Mouse (Mus musculus) lung, embryonic 14.5 days (tissue): Measurements from ENCODE around the gene Kctd20. TPM values are rescaled to one million over a fixed set of nuclear protein-coding genes. Genes with fewer than 3 reads are reported as not detected.

Source experiments
- ATAC-seq: fragments of 200-750 bp; cut with Nextera tagmentation; 2 replicates; pipeline ENCODE4 v1.8.0; 2017; ENCODE audit warnings: mild to moderate bottlenecking, moderate TSS enrichment, moderate library complexity; ENCODE audit not compliant: insufficient read depth
- DNase-seq: peaks from one replicate; pipeline ENCODE4 v3.0.0-alpha.2; 2015
- H3K27ac ChIP-seq: fragments of 300-500 bp; sonication (generic); 2 replicates; pipeline ENCODE4 v1.5.1; 2014; ENCODE audit warnings: low read depth, mild to moderate bottlenecking, moderate library complexity
- H3K27me3 ChIP-seq: fragments of 300-500 bp; sonication (generic); 2 replicates; pipeline ENCODE4 v1.6.1; 2014; ENCODE audit warnings: low read length, control low read depth; ENCODE audit not compliant: insufficient read depth
- H3K36me3 ChIP-seq: fragments of 300-500 bp; sonication (generic); 2 replicates; pipeline ENCODE4 v1.6.1; 2014; ENCODE audit warnings: control low read depth; ENCODE audit not compliant: insufficient read depth
- H3K4me1 ChIP-seq: fragments of 300-500 bp; sonication (generic); 2 replicates; pipeline ENCODE4 v1.6.1; 2014; ENCODE audit warnings: antibody characterized with exemption, control low read depth; ENCODE audit not compliant: insufficient read depth
- H3K4me2 ChIP-seq: fragments of 300-500 bp; sonication (generic); 2 replicates; pipeline ENCODE4 v1.6.1; 2014; ENCODE audit warnings: mild to moderate bottlenecking
- H3K4me3 ChIP-seq: fragments of 300-500 bp; sonication (generic); 2 replicates; pipeline ENCODE4 v1.5.1; 2014; ENCODE audit warnings: low read depth, low read length
- H3K9ac ChIP-seq: fragments of 300-500 bp; sonication (generic); 2 replicates; pipeline ENCODE4 v1.6.1; 2014
- H3K9me3 ChIP-seq: fragments of 300-500 bp; sonication (generic); 2 replicates; pipeline ENCODE4 v1.6.1; 2016; ENCODE audit warnings: low read depth, low read length, control low read depth
- CTCF ChIP-seq: IDR thresholded peaks from 2 replicates; pipeline ENCODE4 v1.5.1; 2016; ENCODE audit warnings: antibody characterized with exemption, low read depth
- WGBS: fragments of 180-500 bp; shearing (Covaris S2); extraction: QIAGEN DNeasy Blood & Tissue Kit; methylation state at CpG from one replicate; pipeline ENCODE4 v1.1.7; 2014; 5-methylcytosine and 5-hydroxymethylcytosine counted together
- polyA plus RNA-seq: library from polyadenylated mRNA; unstranded; fragments of >200 nt; fragmentation: Nextera tagmentation; extraction: Ambion mirVana; gene quantifications from 2 replicates; pipeline ENCODE4 v1.2.1, GENCODE M21; 2014

Gene Kctd20
- polyA plus RNA-seq, 1 experiment from 2014 or later = 91.5 TPM

DNA sequence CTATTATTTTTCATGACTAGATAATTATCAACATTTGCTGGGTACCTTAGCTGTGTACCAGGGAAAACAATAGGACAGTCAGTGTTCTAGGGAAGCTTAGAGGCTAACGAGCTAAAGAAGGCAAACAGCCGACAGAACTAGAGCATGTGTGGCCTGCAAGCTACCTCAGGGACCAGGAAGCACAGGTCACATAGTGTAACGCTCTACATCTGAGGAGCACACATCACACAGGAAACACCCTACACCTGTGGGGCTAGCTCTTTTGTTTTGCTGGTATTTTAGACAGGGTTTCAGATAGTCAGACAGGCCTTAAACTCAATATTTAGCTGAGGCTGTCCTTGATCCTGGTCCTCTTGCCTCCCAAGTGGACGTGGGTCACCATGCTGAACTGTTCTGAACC, 42.9 kb downstream of the Kctd20 start:
- 88% methylated on average over 4 of the region's 4 CpGs for WGBS
- Histone ChIP-seq H3K4me2 (no peak overlapping the region), H3K4me1 (peaks cover 3% of the 10 kb centered on the region; the same call in 1 of the 2 replicates), H3K9ac (no peak overlapping the region), H3K4me3 (no peak overlapping the region), H3K27ac (no peak overlapping the region), H3K9me3 (no peaks in the 10 kb centered on the region), H3K36me3 (peaks cover 66% of the 10 kb centered on the region), H3K27me3 (no peaks in the 10 kb centered on the region)
- ATAC-seq (no peak), DNase-seq (no peak)
- no peak for TF ChIP-seq CTCF

DNA sequence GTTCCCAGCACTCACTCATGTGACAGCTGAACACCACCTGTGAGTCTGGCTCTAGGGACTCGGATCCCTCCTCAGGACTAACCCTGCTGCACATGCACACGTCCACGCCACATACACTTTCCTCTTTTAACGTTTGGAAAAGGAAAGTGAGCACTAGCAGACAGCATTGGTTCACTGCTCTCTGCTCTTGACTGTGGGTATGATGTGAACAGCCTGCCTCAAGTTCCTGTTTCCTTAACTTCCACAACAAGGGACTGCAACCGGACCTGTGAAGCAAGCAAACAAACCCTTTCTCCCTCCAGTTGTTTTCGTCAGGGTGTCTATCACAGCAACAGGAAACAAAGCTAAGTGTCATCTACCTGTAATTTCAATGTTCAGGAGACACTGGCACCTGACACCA, 48.7 kb downstream of the Kctd20 start:
- WGBS = 83% methylated on average over 6 of the region's 6 CpGs
- no peaks in the 10 kb centered on the region for H3K4me1 ChIP-seq
- H3K4me2 ChIP-seq = no peak overlapping the region
- DNase-seq = no peak
- peaks cover 47% of the 10 kb centered on the region for H3K36me3 ChIP-seq
- TF ChIP-seq CTCF = no peak
- no peak for ATAC-seq
- H3K4me3 ChIP-seq = no peak overlapping the region
- H3K27ac ChIP-seq = no peak overlapping the region
- no peaks in the 10 kb centered on the region for H3K9me3 ChIP-seq
- H3K9ac ChIP-seq = no peak overlapping the region
- no peaks in the 10 kb centered on the region for H3K27me3 ChIP-seq

DNA sequence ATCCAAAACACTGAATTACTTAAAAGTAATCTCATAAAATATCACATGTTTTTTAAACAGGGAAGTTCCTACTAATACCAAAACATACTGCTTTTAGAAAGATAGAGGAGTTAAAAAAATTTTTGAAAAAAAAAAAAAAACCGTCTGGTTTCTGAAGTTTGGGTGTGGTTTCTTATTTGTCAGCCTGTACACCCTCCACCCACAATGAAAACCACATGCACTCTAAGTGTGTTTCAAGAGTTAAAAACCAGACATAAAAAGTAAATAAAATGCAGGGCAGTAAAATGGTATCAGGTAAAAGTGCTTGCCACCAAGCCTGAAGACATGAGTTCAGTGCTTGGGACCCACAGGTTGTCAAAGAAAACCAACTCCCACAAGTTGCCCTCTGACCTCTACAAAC, 52.0 kb downstream of the Kctd20 start:
- no peak for ATAC-seq
- H3K9ac ChIP-seq = no peak overlapping the region
- 56% methylated on average over 1 of the region's 1 CpGs for WGBS
- no peak for DNase-seq
- no peak for TF ChIP-seq CTCF
- no peaks in the 10 kb centered on the region for H3K9me3 ChIP-seq
- no peak overlapping the region for H3K4me2 ChIP-seq
- H3K4me3 ChIP-seq = no peak overlapping the region
- H3K36me3 ChIP-seq = peaks cover 27% of the 10 kb centered on the region
- H3K27ac ChIP-seq = no peak overlapping the region
- H3K4me1 ChIP-seq = no peaks in the 10 kb centered on the region
- no peaks in the 10 kb centered on the region for H3K27me3 ChIP-seq

DNA sequence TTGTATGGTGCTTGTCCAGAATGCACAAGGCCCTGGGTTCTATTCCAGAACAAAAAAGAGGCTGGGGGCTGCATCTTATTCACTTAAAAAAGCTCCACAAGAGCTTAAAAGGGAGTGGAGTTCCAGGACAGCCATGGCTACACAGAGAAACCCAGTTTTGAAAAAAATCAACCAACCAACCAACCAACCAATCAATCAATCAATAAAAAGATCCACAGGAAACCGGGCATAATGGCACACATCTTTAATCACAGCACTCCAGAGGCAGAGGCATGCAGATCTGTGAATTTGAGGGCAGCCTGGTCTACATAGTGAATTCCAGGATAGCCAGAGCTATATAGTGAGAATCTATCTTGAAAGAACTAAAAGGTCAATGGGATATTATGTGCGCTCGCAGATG, 53.3 kb downstream of the Kctd20 start:
- H3K27me3 ChIP-seq = no peaks in the 10 kb centered on the region
- H3K4me2 ChIP-seq = no peak overlapping the region
- ATAC-seq = no peak
- no peak for DNase-seq
- no peaks in the 10 kb centered on the region for H3K9me3 ChIP-seq
- H3K9ac ChIP-seq = no peak overlapping the region
- no peak for TF ChIP-seq CTCF
- WGBS = 88% methylated on average over 3 of the region's 3 CpGs
- no peak overlapping the region for H3K27ac ChIP-seq
- no peak overlapping the region for H3K4me3 ChIP-seq
- H3K4me1 ChIP-seq = no peaks in the 10 kb centered on the region
- peaks cover 15% of the 10 kb centered on the region; the same call in 1 of the 2 replicates for H3K36me3 ChIP-seq

DNA sequence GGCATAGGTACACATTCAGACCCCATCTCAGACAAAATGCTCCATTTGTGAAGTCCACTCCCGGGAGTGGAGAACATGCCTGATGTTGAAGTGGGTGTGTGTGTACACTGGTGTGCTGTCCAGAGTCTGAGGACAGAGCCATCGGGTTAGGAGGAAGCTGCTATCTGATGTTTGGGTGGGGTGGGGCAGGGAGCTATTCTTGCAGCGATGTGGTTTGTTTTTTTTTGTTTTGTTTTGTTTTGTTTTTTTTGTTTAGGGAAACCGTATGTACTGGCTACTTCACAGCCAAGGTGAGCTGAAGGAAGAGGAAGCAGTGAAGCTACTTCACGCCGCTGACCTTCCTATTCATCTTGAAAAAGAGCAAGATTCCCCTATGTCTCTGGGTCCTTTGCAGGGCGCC, 55.1 kb downstream of the Kctd20 start:
- Histone ChIP-seq H3K27ac (peak overlapping the region; percentile 88; the same call in 1 of the 2 replicates), H3K9ac (peak overlapping the region; percentile 93), H3K27me3 (no peaks in the 10 kb centered on the region), H3K36me3 (no peaks in the 10 kb centered on the region), H3K4me3 (peak overlapping the region; percentile 94), H3K4me1 (no peaks in the 10 kb centered on the region), H3K9me3 (no peaks in the 10 kb centered on the region), H3K4me2 (peak overlapping the region; percentile 68)
- no peak for ATAC-seq
- TF ChIP-seq CTCF = no peak
- WGBS = 4% methylated on average over 7 of the region's 7 CpGs
- DNase-seq = no peak

DNA sequence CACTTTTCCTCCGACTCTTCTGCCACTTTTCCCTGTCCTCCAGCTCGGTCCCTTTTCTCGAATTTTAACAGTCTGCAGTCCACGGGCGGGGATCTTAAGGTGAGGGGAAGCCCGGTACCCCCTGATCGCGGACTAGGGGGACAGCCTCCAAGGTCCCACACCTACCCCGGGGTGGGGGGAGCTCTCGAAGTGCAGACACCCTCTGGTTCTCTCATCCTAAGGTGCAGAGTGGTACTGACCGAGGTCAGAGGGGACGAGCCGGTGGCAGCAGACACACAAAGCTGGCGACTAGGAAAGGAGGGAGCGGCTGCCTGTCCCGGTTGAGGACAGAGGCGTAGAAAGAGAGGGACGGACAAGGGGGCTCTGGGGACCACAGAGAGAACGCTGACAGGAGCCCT, 55.5 kb downstream of the Kctd20 start:
- no peak; the same call in 1 of the 2 replicates for ATAC-seq
- Histone ChIP-seq H3K27ac (peak overlapping the region; percentile 88), H3K9me3 (no peaks in the 10 kb centered on the region), H3K9ac (peak overlapping the region; percentile 93), H3K27me3 (no peaks in the 10 kb centered on the region), H3K4me1 (no peaks in the 10 kb centered on the region), H3K4me2 (peak overlapping the region; percentile 68), H3K4me3 (peak overlapping the region; percentile 94), H3K36me3 (no peaks in the 10 kb centered on the region)
- DNase-seq = no peak
- under 1% methylated on average over 19 of the region's 19 CpGs for whole genome bisulfite sequencing
- TF ChIP-seq CTCF = no peak

DNA sequence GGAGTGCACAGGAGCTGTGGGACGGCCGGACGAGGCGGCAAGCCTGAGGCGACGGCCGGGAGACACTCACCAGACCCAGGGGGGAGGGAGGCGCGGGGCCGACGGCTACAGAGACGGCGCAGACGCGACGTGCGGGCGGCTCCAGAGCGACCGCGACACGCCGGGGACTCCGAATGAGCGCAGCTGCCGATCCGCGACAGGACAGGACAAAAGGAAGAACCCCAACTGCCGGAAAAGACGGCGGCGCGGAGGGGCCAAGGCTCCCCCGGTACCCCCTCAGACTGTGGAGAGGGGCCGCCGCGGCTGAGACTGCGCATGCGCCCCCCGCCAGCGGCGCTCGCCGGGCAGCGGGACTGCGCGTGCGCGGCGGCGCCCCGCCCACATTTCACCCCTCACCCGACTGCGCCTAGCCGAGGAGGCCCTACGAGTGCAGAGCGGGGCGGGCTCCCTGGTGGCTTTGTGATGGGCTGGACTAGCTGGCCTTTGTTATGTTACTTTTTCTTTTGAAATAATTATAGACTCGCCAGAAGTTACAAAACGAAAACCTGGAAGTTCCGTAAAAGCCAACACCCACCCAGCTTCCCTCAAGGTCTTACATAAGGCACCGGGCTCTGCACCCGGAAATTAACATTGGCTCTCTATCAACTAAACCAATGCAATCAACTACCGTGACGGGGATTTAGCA, 56.0 kb downstream of the Kctd20 start, which contains the start of gene Stk38:
Stk38 (minus strand) TSS at position 355 of the 685 bp plus-strand sequence.
- Histone ChIP-seq H3K9ac (peak within 1 kb of the TSS; percentile 93), H3K36me3 (no peaks in the 10 kb centered on the region), H3K27ac (peak within 1 kb of the TSS; percentile 88), H3K27me3 (no peaks in the 10 kb centered on the region), H3K4me2 (peak within 1 kb of the TSS; percentile 68), H3K9me3 (no peaks in the 10 kb centered on the region), H3K4me1 (no peaks in the 10 kb centered on the region), H3K4me3 (peak within 1 kb of the TSS; percentile 94)
- under 1% methylated on average over 60 of the region's 65 CpGs for WGBS
- peak; percentile 95 for ATAC-seq
- TF ChIP-seq CTCF = no peak
- peak; percentile 94 for DNase-seq

DNA sequence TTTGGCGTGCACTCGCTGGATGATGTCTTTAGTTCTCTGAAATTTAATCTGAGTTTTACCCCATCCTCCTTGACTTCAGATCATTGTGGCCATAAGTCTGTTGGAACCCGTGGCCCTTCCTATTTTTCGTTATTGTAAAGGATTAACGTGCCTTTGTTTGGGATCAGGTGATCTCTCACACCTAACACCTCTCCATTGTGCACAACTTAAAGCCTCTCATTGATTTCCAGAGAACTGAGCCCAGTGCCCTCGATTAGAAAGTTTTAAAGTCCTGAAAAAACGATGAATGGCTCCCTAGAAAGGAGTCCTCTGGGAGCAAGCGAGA, 56.5 kb downstream of the Kctd20 start:
- peak overlapping the region; percentile 68 for H3K4me2 ChIP-seq
- ATAC-seq (0 out of 2 replicates have a peak, but pooled peaks have one; percentile 15), DNase-seq (no peak)

More for the DNA sequence above, 56.5 kb downstream of the Kctd20 start:
- Histone ChIP-seq H3K27me3 (no peaks in the 10 kb centered on the region), H3K4me1 (no peaks in the 10 kb centered on the region), H3K9ac (peak overlapping the region; percentile 93), H3K27ac (peak overlapping the region; percentile 88), H3K4me3 (peak overlapping the region; percentile 94), H3K36me3 (no peaks in the 10 kb centered on the region), H3K9me3 (no peaks in the 10 kb centered on the region)
- 19% methylated on average over 8 of the region's 8 CpGs for WGBS
- TF ChIP-seq CTCF = no peak
